Mouse (Mus musculus) testis, adult 2 months (tissue): ENCODE data around the gene Vsig10.

Experiments
- CTCF ChIP-seq: fragments of 200-500 bp; IDR thresholded peaks from 2 replicates; pipeline ENCODE4 v1.5.1; 2012; ENCODE audit warnings: low read depth, mild to moderate bottlenecking, inconsistent platforms, low read length, moderate library complexity; ENCODE audit not compliant: control insufficient read depth, insufficient read depth, insufficient replicate concordance
- POLR2A ChIP-seq: fragments of 200-500 bp; IDR thresholded peaks from 2 replicates; pipeline ENCODE4 v1.6.1; 2012; ENCODE audit warnings: low read depth, mild to moderate bottlenecking, inconsistent platforms, low read length, moderate library complexity; ENCODE audit not compliant: control insufficient read depth

DNA sequence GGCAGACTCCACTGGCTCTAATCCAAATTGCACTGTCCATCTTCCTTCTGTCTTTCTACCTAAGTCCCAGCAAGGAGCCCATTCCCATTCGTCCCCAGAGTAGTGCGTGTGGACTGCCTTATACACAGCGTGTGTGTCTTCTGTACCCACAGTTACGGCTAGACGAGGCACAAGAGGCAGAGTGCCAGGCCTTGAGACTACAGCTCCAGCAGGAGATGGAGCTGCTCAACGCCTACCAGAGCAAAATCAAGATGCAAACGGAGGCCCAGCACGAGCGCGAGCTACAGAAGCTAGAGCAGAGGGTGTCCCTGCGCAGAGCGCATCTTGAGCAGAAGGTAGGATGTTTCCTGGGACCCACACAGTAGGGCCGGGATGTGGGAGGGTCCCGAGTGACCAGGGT lies 46.9 kb upstream of the Vsig10 start:
- no peak for TF ChIP-seq CTCF
- no peak for TF ChIP-seq POLR2A
